Mouse (Mus musculus): ENCODE results near the gene Aqp7.

Gene Aqp7

DNA sequence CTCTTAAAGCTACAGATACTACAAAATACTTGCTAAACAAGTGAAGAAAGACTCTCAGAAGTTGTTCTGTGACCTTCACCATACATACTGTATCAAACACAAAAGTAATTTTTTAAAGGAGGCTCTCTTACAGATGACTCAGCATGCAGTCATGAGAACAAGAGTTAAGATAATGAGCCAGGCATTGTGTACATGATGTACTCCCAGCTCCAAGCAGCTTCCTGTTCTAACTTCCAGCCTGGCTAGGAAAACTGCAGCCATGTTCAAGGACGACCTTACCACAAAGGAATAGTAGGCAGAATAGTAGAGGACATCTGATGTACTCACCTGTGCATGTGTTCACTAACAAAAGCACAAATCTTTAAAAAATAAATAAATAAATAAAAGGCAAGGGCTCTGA is 47.7 kb downstream of the Aqp7 start:
- peak; percentile 67 for DNase-seq (ENCODE audit: low read depth, low spot score)

DNA sequence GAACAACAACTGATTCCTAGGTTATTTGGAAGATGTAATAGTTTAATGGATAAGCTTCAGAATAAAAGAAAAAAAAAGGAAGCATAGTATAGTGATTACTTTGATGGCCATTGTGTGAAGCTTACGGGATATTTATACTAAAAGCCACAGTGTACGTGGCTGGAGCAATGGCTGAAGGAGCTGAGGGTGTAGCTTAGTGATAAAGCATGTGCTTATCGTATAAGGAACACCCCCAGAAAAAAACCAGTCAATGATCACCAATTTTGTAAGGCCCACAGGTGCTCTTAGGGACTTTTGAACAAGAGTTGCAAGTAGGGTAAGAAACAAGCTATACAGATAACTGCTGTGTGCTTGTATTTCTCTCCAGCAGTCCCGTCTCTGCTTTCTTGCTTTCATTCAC is 50.0 kb downstream of the Aqp7 start:
- no peak for DNase-seq (ENCODE audit: low read depth, low spot score)

DNA sequence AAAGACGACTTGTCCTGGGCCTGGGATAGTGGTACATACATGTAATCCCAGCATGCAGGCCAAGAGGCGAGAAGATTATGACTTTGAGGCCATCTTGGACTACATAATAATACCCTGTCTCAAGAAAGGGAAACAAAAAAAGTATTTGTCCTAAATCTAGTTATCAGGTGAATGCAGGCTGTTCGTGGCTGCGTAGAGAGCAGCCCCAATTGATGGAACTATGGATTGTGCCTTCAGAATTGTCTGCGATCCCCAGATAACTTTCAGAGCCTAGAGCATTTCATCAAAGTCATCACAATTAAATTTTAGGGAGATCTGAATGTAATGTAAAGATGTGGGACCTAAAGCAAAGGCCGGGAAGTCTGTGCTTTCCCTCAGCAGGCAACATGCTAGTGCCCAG is 51.6 kb downstream of the Aqp7 start:
- no peak for DNase-seq (ENCODE audit: low read depth, low spot score)

DNA sequence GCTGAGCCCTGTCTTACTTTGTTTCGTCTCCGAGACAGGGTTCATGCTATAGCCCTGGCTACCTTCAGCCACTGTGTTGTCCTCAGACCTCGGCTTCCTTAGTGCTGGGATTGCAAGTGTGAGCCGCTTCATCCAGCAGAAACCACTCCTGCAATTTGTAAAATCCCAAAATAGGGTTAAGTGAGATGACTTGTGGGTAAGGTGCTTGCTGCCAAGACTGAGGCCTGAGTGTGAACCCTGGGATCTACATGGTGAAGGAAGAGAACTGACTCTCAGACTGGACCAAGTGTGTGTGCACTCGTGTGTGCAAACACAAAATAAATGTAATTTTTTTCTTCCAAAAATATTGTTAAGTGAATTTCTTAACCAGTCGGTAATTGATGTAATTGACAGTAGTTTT is 58.3 kb downstream of the Aqp7 start:
- DNase-seq (ENCODE audit: low read depth, low spot score): no peak

DNA sequence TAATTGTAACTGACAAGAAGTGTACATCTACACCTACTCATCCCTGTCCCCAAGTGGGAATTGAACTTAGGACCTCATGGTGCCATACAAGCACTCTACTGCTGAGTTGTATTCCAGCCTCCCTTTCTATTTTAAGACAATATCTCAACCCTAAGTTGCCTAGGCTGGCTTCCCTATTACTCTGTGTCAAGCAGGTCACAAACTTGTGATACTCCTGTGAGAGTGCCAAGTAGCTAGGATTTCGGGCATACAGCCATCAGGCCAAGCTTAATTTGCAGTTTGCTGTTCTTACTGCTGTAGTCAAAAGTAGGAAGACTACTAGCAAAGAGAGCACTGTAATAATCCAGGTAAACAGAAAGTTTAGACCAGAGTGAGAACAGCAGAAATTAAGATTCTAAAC is 64.3 kb downstream of the Aqp7 start:
- no peak for DNase-seq (ENCODE audit: low read depth, low spot score)

Data from 3T3-L1 (cell line).